Mouse (Mus musculus): ENCODE data around the gene Hnf1a.

GRCm38 (mm10) chr5:114902413-114902812 is 68.5 kb downstream of the Hnf1a start:
- TF ChIP-seq CTCF (IDR thresholded peaks at IDR 0.05; ENCODE audit: control insufficient read depth, insufficient read depth, low read length) (peak; percentile 85), POLR2A (IDR thresholded peaks at IDR 0.05; ENCODE audit: borderline replicate concordance, control insufficient read depth, low read depth, low read length) (no peak)
